Mouse (Mus musculus) kidney, embryonic 15.5 days (tissue): ENCODE data around the gene Ovch2. TPM values are rescaled to one million over a fixed set of nuclear protein-coding genes. Genes with fewer than 3 reads are reported as not detected.

Experiments
- ATAC-seq: fragments of 200-750 bp; cut with Nextera tagmentation; replicated peaks from 2 replicates; pipeline ENCODE4 v1.8.0; 2017; ENCODE audit warnings: moderate TSS enrichment; ENCODE audit not compliant: low FRiP score
- H3K27ac ChIP-seq: fragments of 300-500 bp; sonication (generic); 2 replicates; pipeline ENCODE4 v1.5.1; 2015; ENCODE audit warnings: mild to moderate bottlenecking, inconsistent platforms
- H3K27me3 ChIP-seq: fragments of 300-500 bp; sonication (generic); 2 replicates; pipeline ENCODE4 v1.6.1; 2015; ENCODE audit warnings: inconsistent platforms
- H3K36me3 ChIP-seq: fragments of 300-500 bp; sonication (generic); 2 replicates; pipeline ENCODE4 v1.6.1; 2015; ENCODE audit warnings: inconsistent platforms
- H3K4me1 ChIP-seq: fragments of 300-500 bp; sonication (generic); 2 replicates; pipeline ENCODE4 v1.6.1; 2015; ENCODE audit warnings: inconsistent platforms
- H3K4me2 ChIP-seq: fragments of 300-500 bp; sonication (generic); 2 replicates; pipeline ENCODE4 v1.6.1; 2015; ENCODE audit warnings: moderate library complexity, mild to moderate bottlenecking, inconsistent platforms
- H3K4me3 ChIP-seq: fragments of 300-500 bp; sonication (generic); replicated peaks from 2 replicates; pipeline ENCODE4 v1.5.1; 2015; ENCODE audit warnings: mild to moderate bottlenecking, inconsistent platforms
- H3K9ac ChIP-seq: fragments of 300-500 bp; sonication (generic); 2 replicates; pipeline ENCODE4 v1.6.1; 2015; ENCODE audit warnings: mild to moderate bottlenecking, inconsistent platforms
- H3K9me3 ChIP-seq: fragments of 300-500 bp; sonication (generic); replicated peaks from 2 replicates; pipeline ENCODE4 v1.6.1; 2016; ENCODE audit warnings: inconsistent platforms
- WGBS: fragments of 180-500 bp; shearing (Covaris S2); methylation state at CpG from one replicate; pipeline ENCODE4 v1.1.7; 2015; ENCODE audit warnings: mixed read lengths; 5-methylcytosine and 5-hydroxymethylcytosine counted together
- polyA plus RNA-seq: library from polyadenylated mRNA; unstranded; fragments of >200 nt; fragmentation: Nextera tagmentation; extraction: Ambion mirVana; gene quantifications from 2 replicates; pipeline ENCODE4 v1.2.1, GENCODE M21; 2015

Ovch2 gene
- polyA plus RNA-seq, 1 experiment from 2014 or later, result not detected

DNA sequence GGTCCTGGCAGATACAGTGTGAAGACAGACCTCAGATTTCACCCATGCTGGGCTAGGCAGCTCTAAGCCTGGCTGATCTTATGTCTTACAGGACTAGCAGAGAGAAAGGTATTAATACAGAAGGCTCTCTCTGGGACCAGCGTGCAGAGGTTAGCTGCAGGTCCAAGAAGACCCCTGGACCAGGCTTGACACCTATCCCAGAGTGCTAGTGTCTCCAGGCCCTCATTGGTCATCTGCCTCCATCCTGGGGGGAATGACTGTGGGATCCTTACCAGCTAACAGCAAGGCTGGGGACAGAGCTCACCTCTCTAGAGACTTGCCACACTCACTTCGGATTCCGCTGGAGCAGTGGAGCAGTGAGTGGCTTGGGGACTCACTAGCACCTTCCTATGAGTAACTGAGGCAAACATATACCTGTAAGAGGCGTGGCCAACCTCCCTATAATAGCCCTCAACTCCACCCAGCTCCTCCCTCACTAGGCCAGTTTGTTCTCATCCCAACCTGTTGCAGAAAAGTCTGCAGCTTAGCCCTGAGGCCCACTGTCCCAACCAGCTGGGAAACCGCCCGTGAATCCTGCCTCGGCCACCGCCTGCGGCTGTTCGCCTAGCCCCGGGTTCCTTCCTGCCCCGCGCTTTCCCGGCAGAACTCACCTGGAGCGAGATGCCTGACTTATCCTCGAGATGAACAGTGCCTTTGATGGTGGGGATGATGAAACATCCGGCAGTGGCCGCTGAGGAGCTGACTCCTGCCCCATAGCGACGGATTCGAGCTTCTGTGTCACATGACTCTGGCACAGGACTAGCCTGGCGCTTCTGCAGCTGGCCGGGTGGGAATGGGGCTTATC lies 43.5 kb downstream of the Ovch2 start, which contains the start of gene Cyb5r2:
Cyb5r2 (minus strand) TSS at position 725 of the 844 bp plus-strand sequence.
- Histone ChIP-seq H3K9ac (no peak within 1 kb of the TSS), H3K4me2 (peak within 1 kb of the TSS; percentile 63), H3K4me1 (peaks cover 5% of the 10 kb centered on the region), H3K27ac (no peak within 1 kb of the TSS), H3K27me3 (no peaks in the 10 kb centered on the region), H3K9me3 (no peaks in the 10 kb centered on the region), H3K4me3 (peak within 1 kb of the TSS; percentile 32), H3K36me3 (no peaks in the 10 kb centered on the region)
- ATAC-seq, result peak; percentile 82
- WGBS, result 11% methylated on average over 23 of the region's 23 CpGs

GRCm38 (mm10) chr7:107756748-107757147 lies 44.3 kb downstream of the Ovch2 start:
- no peaks in the 10 kb centered on the region for H3K27me3 ChIP-seq
- no peak overlapping the region for H3K4me3 ChIP-seq
- 91% methylated on average over 2 of the region's 2 CpGs for WGBS
- no peak overlapping the region for H3K4me2 ChIP-seq
- H3K27ac ChIP-seq, result no peak overlapping the region
- ATAC-seq, result no peak
- peaks cover 5% of the 10 kb centered on the region for H3K4me1 ChIP-seq
- no peak overlapping the region for H3K9ac ChIP-seq
- H3K36me3 ChIP-seq, result no peaks in the 10 kb centered on the region
- no peaks in the 10 kb centered on the region for H3K9me3 ChIP-seq

GRCm38 (mm10) chr7:107755905-107756304 lies 45.1 kb downstream of the Ovch2 start:
- WGBS, result 78% methylated on average over 3 of the region's 3 CpGs
- Histone ChIP-seq H3K27me3 (no peaks in the 10 kb centered on the region), H3K9ac (no peak overlapping the region), H3K4me2 (no peak overlapping the region), H3K36me3 (no peaks in the 10 kb centered on the region), H3K4me1 (peaks cover 5% of the 10 kb centered on the region), H3K4me3 (no peak overlapping the region), H3K9me3 (no peaks in the 10 kb centered on the region), H3K27ac (no peak overlapping the region)
- no peak for ATAC-seq

DNA sequence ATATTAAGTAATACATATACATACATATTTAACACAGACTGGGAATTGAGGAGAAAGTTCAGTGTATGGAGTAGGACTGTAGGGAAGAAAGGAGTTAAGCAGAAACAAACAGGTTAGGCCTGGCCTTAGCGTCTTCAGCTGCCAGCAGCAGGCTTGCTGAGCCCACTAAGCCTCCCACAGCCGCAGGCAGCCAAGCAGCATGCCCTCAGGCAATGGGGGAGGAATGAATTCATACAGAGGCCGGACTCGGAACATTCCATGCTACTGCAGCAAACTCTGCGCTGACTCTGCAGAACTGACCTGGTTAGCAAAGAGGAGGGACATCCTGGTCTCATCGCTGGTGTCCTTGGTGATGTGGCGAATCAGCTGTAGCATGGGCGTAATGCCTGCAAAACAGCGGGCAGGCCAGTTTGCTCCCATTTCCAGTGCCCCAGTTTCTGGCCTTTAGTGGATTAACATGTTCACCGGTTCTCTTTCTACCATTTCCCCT lies 48.9 kb downstream of the Ovch2 start:
- Histone ChIP-seq H3K4me3 (no peak overlapping the region), H3K9me3 (no peaks in the 10 kb centered on the region), H3K4me2 (no peak overlapping the region), H3K27me3 (no peaks in the 10 kb centered on the region), H3K9ac (no peak overlapping the region), H3K36me3 (no peaks in the 10 kb centered on the region), H3K27ac (no peak overlapping the region), H3K4me1 (no peaks in the 10 kb centered on the region)
- 79% methylated on average over 10 of the region's 10 CpGs for WGBS
- no peak for ATAC-seq

GRCm38 (mm10) chr7:107749721-107750120 lies 51.3 kb downstream of the Ovch2 start:
- H3K27me3 ChIP-seq, result no peaks in the 10 kb centered on the region
- no peak overlapping the region for H3K4me3 ChIP-seq
- no peak for ATAC-seq
- WGBS, result 87% methylated on average over 4 of the region's 4 CpGs
- H3K27ac ChIP-seq, result no peak overlapping the region
- no peaks in the 10 kb centered on the region for H3K4me1 ChIP-seq
- H3K4me2 ChIP-seq, result no peak overlapping the region
- H3K9ac ChIP-seq, result no peak overlapping the region
- no peaks in the 10 kb centered on the region for H3K9me3 ChIP-seq
- no peaks in the 10 kb centered on the region for H3K36me3 ChIP-seq

DNA sequence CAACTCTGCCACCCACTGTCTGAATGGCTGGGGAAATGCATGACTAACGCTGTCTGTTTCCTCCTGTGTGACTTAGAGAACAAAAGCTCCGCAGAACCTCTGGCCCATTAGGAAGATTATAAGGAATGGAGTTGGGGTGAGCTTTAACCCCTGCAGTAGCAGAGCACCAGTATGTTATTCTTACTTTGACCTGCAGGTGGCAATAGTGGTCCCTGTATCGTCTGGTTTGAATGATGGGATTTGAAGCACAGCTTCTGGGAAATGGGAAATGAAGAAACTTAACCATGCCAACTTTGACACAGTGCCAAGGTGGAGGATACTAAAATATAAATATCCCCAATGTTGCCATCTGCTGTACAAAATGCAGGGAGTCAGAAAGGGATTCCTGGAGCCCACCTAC lies 51.7 kb downstream of the Ovch2 start:
- Histone ChIP-seq H3K4me2 (no peak overlapping the region), H3K27me3 (no peaks in the 10 kb centered on the region), H3K36me3 (no peaks in the 10 kb centered on the region), H3K9me3 (no peaks in the 10 kb centered on the region), H3K4me1 (no peaks in the 10 kb centered on the region), H3K9ac (no peak overlapping the region), H3K4me3 (no peak overlapping the region), H3K27ac (no peak overlapping the region)
- no peak; the same call in 1 of the 2 replicates for ATAC-seq
- 6% methylated on average over 3 of the region's 3 CpGs for WGBS

GRCm38 (mm10) chr7:107747954-107748353 lies 53.1 kb downstream of the Ovch2 start:
- 16% methylated on average over 2 of the region's 2 CpGs for WGBS
- ATAC-seq, result no peak; the same call in 1 of the 2 replicates
- no peak overlapping the region for H3K9ac ChIP-seq

DNA sequence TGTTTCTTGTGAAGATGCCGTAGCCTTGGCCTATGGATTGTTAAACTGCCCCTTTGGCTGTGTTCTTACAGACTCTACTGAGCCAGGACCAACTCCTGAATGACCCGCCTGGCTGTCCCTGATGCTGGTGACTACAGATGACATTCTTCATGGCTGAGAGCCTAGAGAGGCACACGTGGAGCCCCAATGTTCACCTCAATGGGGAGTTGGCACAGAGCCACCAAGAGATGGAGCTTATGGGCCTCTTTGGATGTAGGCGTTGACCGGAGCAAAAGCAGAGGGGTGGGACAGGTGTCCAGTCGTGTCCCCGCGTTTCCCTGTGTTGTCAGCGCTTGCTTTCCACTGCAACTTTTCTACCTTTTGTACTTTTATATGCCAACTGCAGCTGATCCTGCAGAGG lies 53.5 kb downstream of the Ovch2 start:
- Histone ChIP-seq H3K4me3 (no peak overlapping the region), H3K36me3 (peaks cover 6% of the 10 kb centered on the region; the same call in 1 of the 2 replicates), H3K27me3 (no peaks in the 10 kb centered on the region), H3K4me2 (no peak overlapping the region), H3K9ac (no peak overlapping the region), H3K9me3 (no peaks in the 10 kb centered on the region), H3K27ac (no peak overlapping the region), H3K4me1 (no peaks in the 10 kb centered on the region)
- ATAC-seq, result no peak
- WGBS, result 86% methylated on average over 9 of the region's 9 CpGs

More at GRCm38 (mm10) chr7:107747954-107748353, 53.1 kb downstream of the Ovch2 start:
- no peaks in the 10 kb centered on the region for H3K9me3 ChIP-seq
- H3K4me3 ChIP-seq, result no peak overlapping the region
- H3K4me2 ChIP-seq, result no peak overlapping the region
- H3K27me3 ChIP-seq, result no peaks in the 10 kb centered on the region
- H3K36me3 ChIP-seq, result peaks cover 5% of the 10 kb centered on the region; the same call in 1 of the 2 replicates
- no peak overlapping the region for H3K27ac ChIP-seq
- H3K4me1 ChIP-seq, result no peaks in the 10 kb centered on the region

GRCm38 (mm10) chr7:107746036-107746435 lies 55.0 kb downstream of the Ovch2 start:
- 84% methylated on average over 8 of the region's 8 CpGs for WGBS
- ATAC-seq, result no peak
- peaks cover 8% of the 10 kb centered on the region for H3K36me3 ChIP-seq
- H3K27me3 ChIP-seq, result no peaks in the 10 kb centered on the region
- no peak overlapping the region for H3K4me2 ChIP-seq
- no peaks in the 10 kb centered on the region for H3K9me3 ChIP-seq
- no peak overlapping the region for H3K27ac ChIP-seq
- H3K9ac ChIP-seq, result no peak overlapping the region
- H3K4me3 ChIP-seq, result no peak overlapping the region
- H3K4me1 ChIP-seq, result no peaks in the 10 kb centered on the region

DNA sequence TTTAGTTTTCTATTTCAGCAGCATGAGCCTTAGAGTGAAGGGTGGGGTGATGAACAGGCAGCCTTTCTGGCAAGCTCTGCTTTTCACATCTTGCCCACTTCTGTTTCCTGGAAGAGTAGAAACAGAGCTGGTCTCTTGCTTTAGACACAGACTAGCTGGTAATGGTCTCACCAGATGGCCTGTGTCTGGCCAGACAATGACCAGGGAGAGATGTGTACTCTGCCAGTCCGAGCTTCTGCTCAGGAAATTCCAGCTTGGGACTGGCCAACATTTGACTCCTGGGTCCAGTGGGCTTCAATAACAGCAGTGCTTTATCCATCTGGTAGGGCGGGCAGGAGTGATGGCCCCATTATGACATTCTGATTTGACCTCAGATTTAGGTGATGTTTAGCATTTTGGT lies 55.9 kb downstream of the Ovch2 start:
- Histone ChIP-seq H3K36me3 (peaks cover 13% of the 10 kb centered on the region), H3K4me2 (no peak overlapping the region), H3K27ac (no peak overlapping the region), H3K9me3 (no peaks in the 10 kb centered on the region), H3K4me1 (no peaks in the 10 kb centered on the region), H3K27me3 (no peaks in the 10 kb centered on the region), H3K4me3 (no peak overlapping the region), H3K9ac (no peak overlapping the region)
- WGBS, result 67% methylated on average over 2 of the region's 2 CpGs
- ATAC-seq, result no peak

DNA sequence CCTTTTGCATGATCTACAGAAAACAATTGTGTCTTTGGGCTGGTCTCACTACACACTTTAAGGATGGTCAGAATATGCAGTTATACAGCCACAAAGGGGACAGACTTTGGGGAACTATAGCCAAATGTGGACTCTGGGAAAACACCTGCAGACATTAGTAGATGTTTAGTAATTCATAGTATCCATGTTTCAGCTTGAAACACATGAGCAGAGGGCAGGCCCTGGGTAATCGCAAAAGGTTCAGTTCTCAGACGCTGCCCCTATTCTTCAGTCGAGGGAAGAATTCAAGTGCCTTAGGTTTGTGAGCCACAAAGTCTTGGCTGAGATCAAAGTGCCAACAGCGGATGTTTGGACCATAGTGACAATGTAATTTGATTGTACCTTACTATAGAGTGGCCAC lies 56.6 kb downstream of the Ovch2 start:
- no peaks in the 10 kb centered on the region for H3K4me1 ChIP-seq

DNA sequence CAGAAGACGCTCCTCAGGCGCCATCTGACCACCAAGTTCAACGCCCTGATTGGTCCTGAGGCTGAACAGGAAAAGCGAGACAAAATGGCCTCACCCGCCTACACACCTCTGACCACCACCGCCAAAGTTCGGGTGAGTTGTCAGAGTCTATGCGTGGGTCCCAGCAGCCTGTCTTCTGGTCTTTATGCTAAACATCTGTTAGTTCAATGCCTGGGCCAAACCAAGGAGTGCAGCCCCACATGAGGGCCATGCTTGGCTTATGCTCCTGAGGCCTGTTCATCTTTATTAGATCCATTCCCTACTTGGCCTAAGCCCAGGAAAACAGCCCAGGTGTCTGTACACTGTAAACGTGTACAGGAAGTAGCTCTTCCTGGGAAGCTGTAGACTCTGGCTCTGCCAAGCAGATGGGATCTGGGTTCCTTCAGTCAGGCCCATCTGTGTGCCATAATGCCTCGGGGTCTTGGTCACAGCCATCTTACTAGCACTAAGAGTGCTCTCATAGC lies 58.0 kb downstream of the Ovch2 start:
- no peaks in the 10 kb centered on the region for H3K27me3 ChIP-seq
- H3K4me1 ChIP-seq, result no peaks in the 10 kb centered on the region
- H3K9ac ChIP-seq, result no peak overlapping the region
- 86% methylated on average over 10 of the region's 10 CpGs for WGBS
- H3K9me3 ChIP-seq, result no peaks in the 10 kb centered on the region
- peaks cover 13% of the 10 kb centered on the region for H3K36me3 ChIP-seq
- no peak overlapping the region for H3K27ac ChIP-seq
- H3K4me3 ChIP-seq, result no peak overlapping the region
- no peak for ATAC-seq
- H3K4me2 ChIP-seq, result no peak overlapping the region

More for the DNA sequence above, 56.6 kb downstream of the Ovch2 start:
- Histone ChIP-seq H3K4me2 (no peak overlapping the region), H3K9me3 (no peaks in the 10 kb centered on the region), H3K36me3 (peaks cover 13% of the 10 kb centered on the region), H3K4me3 (no peak overlapping the region), H3K27ac (no peak overlapping the region), H3K27me3 (no peaks in the 10 kb centered on the region), H3K9ac (no peak overlapping the region)
- ATAC-seq, result no peak
- WGBS, result 84% methylated on average over 4 of the region's 4 CpGs
